Mouse (Mus musculus) G1E-ER4 (cell line): Measurements from ENCODE around the gene Tpra1. TPM values are rescaled to one million over a fixed set of nuclear protein-coding genes. Genes with fewer than 3 reads are reported as not detected.

Experiments used
- GATA1 ChIP-seq: IDR thresholded peaks from one replicate; pipeline ENCODE4 v1.8.0; 2012; ENCODE audit warnings: low read length, inconsistent platforms
- polyA plus RNA-seq: library from polyadenylated mRNA; stranded (reverse); fragments of >175 nt; gene quantifications from 2 replicates; pipeline ENCODE4 v1.2.3, GENCODE M21; 2012

The Tpra1 gene
- polyA plus RNA-seq = 86.2 and 93.9 TPM in 2 replicates

GRCm38 (mm10) chr6:88901947-88902820 lies at the start of gene Tpra1:
Gene Tpra1 (plus strand): TSS chr6:88902251.
- no peak for TF ChIP-seq GATA1

GRCm38 (mm10) chr6:88854509-88854908 lies 47.5 kb upstream of the Tpra1 start:
- no peak for TF ChIP-seq GATA1

GRCm38 (mm10) chr6:88855636-88856035 lies 46.4 kb upstream of the Tpra1 start:
- no peak for TF ChIP-seq GATA1

DNA sequence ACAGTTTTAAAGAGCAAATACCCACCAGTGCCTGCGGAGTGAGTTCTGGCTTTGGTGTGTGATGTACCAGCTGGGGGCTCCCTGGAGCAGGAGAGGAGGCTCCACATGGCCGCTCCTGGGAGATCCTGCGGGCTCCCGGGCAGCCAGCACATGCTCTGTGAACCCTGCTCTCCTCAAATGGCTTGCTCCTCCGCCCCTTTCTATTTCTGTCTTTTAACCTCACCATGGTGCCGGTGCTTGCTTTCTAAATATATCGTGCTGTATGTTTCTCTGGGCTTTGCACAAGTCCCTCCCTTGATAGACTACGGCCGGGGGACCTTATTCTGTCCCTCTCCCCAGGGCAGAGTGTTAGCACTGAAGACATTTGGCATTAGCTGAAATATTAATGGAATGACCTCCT lies 44.8 kb upstream of the Tpra1 start:
- TF ChIP-seq GATA1 = no peak

- TF ChIP-seq GATA1 = no peak
These were observed 44.2 kb upstream of the Tpra1 start for GRCm38 (mm10) chr6:88857830-88858229.

- TF ChIP-seq GATA1 = no peak
These were observed 43.7 kb upstream of the Tpra1 start for GRCm38 (mm10) chr6:88858341-88858740.

- TF ChIP-seq GATA1 = no peak
These were observed 41.1 kb upstream of the Tpra1 start for GRCm38 (mm10) chr6:88860914-88861313.

DNA sequence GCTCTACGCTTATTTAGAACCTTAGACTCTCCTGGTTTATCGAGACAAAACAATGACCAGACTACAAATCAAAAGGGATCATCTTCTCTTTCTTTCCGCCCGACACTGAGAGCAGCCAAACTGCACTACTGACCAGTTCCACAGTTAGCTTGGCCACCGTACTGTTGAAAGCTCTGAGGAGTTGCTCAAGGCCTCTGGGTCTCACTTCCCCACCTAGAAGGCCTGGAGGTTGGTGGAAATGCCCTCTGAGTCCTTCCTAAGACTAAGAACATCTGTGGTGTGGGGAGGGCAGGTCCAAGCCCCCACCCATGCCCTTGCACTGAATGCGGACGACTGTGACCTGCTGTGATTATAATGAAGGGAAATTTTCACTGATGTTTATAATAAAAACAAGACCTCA lies 36.3 kb upstream of the Tpra1 start:
- TF ChIP-seq GATA1 = no peak

DNA sequence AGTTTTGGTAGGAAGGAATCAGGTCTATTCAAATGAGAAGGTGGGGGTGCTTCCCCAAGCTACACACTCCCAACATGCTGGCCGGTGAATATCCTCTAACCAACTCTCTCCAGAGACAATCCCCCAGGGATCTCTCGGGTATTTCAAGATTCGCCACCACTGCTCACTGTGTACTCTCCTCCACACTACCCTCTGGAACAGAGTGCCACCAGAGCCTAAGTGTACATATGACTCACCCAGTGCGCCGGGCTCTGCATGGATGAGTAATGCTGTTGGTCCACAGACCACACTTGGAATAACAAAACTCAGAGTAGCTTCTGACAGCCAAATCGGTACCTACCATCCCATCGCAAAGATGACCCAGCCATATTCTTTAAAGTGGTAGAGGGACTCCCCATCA lies 32.6 kb upstream of the Tpra1 start:
- TF ChIP-seq GATA1 = no peak

DNA sequence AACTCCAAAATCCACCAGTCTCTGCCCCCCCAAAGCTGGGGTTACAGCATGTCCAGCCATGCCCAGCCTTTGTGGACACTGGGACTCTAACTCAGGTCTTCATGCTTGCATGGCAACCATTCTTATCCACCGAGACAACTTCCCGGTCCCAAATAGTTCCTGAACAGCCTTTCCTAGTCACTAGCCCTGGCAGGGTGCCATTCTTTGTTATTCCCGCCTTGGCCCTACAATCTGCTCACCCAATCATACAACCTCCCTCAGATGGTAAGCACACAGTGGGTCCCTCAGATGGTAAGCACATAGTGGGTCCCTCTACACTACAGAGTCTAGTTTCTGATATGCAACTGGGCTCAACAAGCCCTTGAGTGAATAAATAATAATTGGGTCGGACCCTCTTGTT lies 31.5 kb upstream of the Tpra1 start:
- TF ChIP-seq GATA1 = no peak

- TF ChIP-seq GATA1 = no peak
These were observed 30.5 kb upstream of the Tpra1 start for GRCm38 (mm10) chr6:88871546-88871945.

- no peak for TF ChIP-seq GATA1
These were observed 29.2 kb upstream of the Tpra1 start for GRCm38 (mm10) chr6:88872811-88873210.

DNA sequence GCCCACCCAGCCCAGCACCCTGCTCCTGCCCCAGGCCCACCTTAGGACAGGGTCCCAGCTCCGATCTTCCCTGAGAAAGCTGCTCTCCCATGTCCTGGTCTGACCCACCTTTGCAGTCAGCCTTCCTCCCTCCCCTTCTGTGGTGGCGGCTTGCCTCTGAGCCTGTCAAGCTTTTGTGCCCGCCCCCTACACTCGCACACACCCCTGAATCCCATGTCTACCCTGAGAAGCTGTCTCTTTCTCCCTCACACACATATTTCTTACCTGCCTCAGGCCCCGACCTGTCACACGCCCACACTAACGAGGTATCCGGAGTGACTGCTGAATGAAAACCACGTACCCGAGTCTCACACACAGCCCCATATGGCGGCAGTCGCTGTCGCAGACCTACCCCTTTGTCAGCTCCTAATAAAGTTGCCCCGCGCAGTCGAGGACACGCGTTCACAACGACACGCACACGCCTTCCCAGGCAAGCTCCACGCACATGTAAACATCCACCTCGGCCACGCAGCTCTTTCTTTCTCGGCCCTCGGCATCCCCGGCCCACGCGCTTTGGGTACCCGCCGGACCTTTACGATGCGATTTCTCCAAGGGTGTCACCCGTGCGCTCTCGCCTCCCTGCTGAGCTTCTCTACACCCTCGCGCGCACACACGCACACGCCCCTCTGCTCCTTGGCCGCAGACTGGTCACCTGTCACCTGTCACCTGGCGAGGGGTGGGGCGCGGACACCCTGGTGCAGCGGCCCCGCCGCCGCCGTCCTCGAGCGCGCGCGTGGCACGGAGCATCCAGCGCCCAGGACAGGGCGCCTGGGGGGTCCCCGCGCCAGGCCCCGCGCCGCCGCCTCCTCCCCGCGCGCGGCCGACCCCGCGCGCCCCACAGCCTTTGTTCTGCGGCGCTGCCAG lies 27.8 kb upstream of the Tpra1 start:
- TF ChIP-seq GATA1 = no peak

- no peak for TF ChIP-seq GATA1
These were observed 27.1 kb upstream of the Tpra1 start, which contains the start of gene Podxl2 for GRCm38 (mm10) chr6:88874868-88875508. Gene Podxl2 (minus strand): TSS chr6:88875044.

DNA sequence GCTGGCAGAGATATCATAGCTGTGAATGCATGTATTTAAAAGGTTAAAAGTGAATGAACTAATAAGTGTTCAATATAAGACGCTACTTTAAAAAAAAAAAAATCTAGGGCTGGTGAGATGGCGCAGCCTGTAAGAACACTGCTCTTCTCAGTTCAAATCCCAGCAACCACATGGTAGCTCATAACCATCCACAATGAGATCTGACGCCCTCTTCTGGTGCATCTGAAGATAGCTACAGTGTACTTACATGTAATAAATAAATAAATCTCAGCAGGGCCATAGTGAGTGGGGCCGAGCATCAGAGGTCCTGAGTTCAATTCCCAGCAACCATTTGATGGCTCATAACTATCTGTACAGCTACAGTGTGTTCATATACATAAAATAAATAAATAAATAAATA lies 22.6 kb upstream of the Tpra1 start:
- no peak for TF ChIP-seq GATA1

- TF ChIP-seq GATA1 = no peak
These were observed 20.7 kb upstream of the Tpra1 start for GRCm38 (mm10) chr6:88881334-88881733.
